Mouse (Mus musculus): Measurements from ENCODE around the gene Hist1h2bb. TPM values are rescaled to one million over a fixed set of nuclear protein-coding genes. Genes with fewer than 3 reads are reported as not detected.
"Not testable (repeated sequence)": the region's sequence is repeated elsewhere in the genome, so short reads cannot be mapped to it uniquely, and the experiment has no call there.

The Hist1h2bb gene
- total and polyA plus RNA-seq, 3 experiments = 4.3 to 1,704 (median 466) TPM

DNA sequence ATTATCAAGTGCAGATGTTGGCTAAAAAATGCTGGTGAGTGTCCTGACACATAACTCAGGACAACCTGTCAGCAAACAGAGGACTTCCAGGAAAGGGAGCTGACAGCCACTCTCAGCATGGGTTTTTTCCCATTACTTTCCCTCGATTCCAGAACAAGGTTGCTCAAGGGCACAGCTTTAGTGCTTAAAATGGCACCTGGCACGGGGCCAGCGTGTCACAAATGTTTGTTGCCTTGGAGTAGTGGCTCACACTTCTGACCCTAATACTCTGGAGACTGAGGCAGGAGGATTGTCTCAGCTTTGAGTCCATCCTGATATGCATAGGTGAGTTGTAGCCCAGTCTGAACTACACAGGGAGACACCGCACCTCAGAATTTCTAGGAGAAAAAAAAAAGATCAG is 37.9 kb upstream of the Hist1h2bb start:
- TF ChIP-seq CTCF (IDR thresholded peaks at IDR 0.05; ENCODE audit: low read depth, low read length) = no peak
- no peak for TF ChIP-seq GATA2 (IDR thresholded peaks at IDR 0.05; ENCODE audit: borderline replicate concordance, low read depth, low read length)
- TF ChIP-seq TAL1 (conservative IDR thresholded peaks at IDR 0.05; ENCODE audit: low read depth, low read length) = no peak
- no peak for TF ChIP-seq POLR2AphosphoS5 (IDR thresholded peaks at IDR 0.05; ENCODE audit: insufficient replicate concordance, low read depth, low read length)
- TF ChIP-seq GATA1 (IDR thresholded peaks at IDR 0.05; ENCODE audit: borderline replicate concordance, low read length) = no peak
- Histone ChIP-seq H3K4me3 (ENCODE audit: low read depth, low read length) (no peak overlapping the region), H3K27me3 (ENCODE audit: insufficient read depth, low read length) (peaks cover 53% of the 10 kb centered on the region), H3K9me3 (replicated peaks) (no peaks in the 10 kb centered on the region), H3K36me3 (replicated peaks) (no peaks in the 10 kb centered on the region), H3K4me1 (ENCODE audit: insufficient read depth, low read depth, low read length) (peaks cover 20% of the 10 kb centered on the region)
- DNase-seq (ENCODE audit: low spot score) (no peak), ATAC-seq (ENCODE audit: extremely low read depth, insufficient number of reproducible peaks, low FRiP score, poor library complexity, severe bottlenecking) (no peak)

DNA sequence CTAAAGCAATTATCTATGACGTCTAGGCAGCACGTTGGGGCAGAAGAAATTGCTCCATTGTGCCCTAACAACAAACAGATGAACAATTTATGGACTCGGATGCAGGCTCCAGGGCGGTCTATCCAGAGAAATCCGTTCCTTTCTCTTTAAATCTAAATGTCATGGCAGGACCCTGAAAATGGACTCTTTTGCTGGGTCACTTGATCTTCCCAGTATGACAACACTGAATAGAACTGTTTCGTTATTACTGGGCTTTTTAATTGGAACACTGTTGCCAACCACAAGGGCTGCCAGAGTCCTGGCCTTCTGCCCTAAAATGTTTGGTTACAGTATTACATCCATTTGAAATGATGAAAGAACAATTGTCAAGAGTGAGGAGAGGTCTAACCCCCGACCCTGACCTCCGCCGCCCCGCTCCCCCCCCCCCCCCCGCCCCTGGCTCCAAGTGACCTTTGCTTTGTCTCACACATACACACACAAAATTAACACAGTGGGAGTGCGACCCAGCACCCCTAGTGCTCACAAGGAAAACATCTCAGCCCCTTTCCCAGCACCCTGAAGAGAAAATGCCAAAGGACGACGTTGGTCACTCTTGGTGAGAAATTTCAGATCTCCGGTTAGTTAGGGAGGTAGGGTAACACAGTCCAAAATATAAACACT is 36.7 kb upstream of the Hist1h2bb start:
- no peak for DNase-seq (ENCODE audit: low spot score)
- H3K9me3 ChIP-seq (replicated peaks) = no peaks in the 10 kb centered on the region
- H3K4me1 ChIP-seq (ENCODE audit: insufficient read depth, low read depth, low read length) = peaks cover 20% of the 10 kb centered on the region
- no peak for ATAC-seq (ENCODE audit: extremely low read depth, insufficient number of reproducible peaks, low FRiP score, poor library complexity, severe bottlenecking)
- peak overlapping the region; percentile 69 for H3K4me3 ChIP-seq (ENCODE audit: low read depth, low read length)
- peaks cover 46% of the 10 kb centered on the region for H3K27me3 ChIP-seq (ENCODE audit: insufficient read depth, low read length)
- TF ChIP-seq TAL1 (conservative IDR thresholded peaks at IDR 0.05; ENCODE audit: low read depth, low read length) = no peak
- TF ChIP-seq POLR2AphosphoS5 (IDR thresholded peaks at IDR 0.05; ENCODE audit: insufficient replicate concordance, low read depth, low read length) = no peak
- no peak for TF ChIP-seq GATA1 (IDR thresholded peaks at IDR 0.05; ENCODE audit: borderline replicate concordance, low read length)
- TF ChIP-seq GATA2 (IDR thresholded peaks at IDR 0.05; ENCODE audit: borderline replicate concordance, low read depth, low read length) = no peak
- TF ChIP-seq CTCF (IDR thresholded peaks at IDR 0.05; ENCODE audit: low read depth, low read length) = no peak
- H3K36me3 ChIP-seq (replicated peaks) = no peaks in the 10 kb centered on the region

DNA sequence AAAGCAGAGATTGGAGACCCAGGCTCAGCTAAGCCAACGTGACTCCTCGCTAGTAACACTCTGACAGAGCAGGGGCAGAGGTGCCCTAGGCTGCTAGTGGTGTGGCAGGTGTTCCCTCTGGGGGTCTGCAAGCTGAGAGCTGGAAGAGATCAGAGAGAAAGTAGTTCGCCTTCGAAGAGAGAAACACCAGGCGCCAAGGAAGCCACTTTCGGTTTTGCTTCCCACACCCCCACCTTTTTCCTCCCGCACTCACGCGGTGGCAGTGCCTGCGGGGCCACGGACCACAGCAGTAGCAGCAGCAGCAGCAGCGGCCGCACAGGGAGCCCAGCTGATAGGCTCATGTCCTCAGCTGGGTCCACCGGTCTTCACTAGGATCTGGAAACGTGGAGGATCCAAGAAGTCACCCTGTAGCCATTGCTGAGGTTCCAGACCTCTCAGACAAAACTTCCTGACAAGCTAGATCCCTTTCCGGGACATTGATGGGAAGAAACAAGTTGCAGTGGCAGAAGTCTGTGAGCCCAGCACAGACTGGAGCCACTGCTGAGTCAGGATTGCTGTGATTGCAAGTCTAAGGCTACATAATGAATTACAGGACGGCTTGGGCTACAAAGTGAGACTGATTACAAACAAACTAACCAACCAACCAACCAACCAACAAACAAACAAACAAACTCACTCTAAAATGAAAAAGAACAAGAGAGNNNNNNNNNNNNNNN is 36.0 kb upstream of the Hist1h2bb start, which contains the start of gene Hfe:
Hfe (minus strand) TSS at position 481 of the 716 bp plus-strand sequence.
- no peak for DNase-seq (ENCODE audit: low spot score)

DNA sequence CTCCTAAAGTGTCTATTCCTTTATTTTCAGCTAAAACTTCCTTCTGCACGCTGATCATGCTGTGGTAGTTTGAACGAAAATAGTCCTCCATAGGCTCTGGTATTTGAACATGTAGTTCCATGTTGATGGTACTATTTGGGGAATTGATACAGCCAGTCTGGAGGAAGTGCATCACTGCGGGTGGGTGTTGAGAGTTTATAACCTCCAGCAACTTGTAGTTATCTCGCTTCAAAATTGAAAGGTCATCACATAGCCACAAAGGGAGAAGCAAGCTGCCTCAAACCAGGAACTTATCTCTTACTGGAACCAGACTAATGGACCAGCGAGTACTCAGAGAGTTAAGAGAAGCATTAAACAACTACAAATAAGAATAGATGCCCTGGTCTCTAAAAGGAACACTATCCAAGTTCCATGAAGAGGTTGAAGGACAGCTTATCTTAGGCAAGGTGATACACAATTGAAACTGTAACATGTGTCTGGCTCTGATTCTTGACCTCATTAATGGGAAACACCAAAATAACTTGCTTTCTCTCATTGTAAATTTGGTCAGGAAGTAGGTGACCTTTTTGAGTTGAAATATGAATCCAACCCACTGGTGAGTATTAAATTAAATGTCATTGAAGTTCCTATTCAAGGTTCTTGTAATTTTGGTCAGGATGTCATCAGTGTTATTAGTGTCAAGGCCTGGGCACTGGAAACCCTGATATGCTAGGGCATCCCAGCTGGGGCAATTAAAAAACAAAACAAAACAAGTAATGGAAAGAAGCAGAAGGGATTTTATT is 30.1 kb upstream of the Hist1h2bb start:
- Histone ChIP-seq H3K4me1 (ENCODE audit: insufficient read depth, low read depth, low read length) (no peaks in the 10 kb centered on the region), H3K36me3 (replicated peaks) (no peaks in the 10 kb centered on the region), H3K9me3 (replicated peaks) (no peaks in the 10 kb centered on the region), H3K4me3 (ENCODE audit: low read depth, low read length) (no peak overlapping the region), H3K27me3 (ENCODE audit: insufficient read depth, low read length) (peaks cover 16% of the 10 kb centered on the region; the same call in 1 of the 2 replicates)
- DNase-seq (ENCODE audit: low spot score) (no peak), ATAC-seq (ENCODE audit: extremely low read depth, insufficient number of reproducible peaks, low FRiP score, poor library complexity, severe bottlenecking) (no peak)
- TF ChIP-seq CTCF (IDR thresholded peaks at IDR 0.05; ENCODE audit: low read depth, low read length) (no peak), TAL1 (conservative IDR thresholded peaks at IDR 0.05; ENCODE audit: low read depth, low read length) (no peak), GATA2 (IDR thresholded peaks at IDR 0.05; ENCODE audit: borderline replicate concordance, low read depth, low read length) (no peak), GATA1 (IDR thresholded peaks at IDR 0.05; ENCODE audit: borderline replicate concordance, low read length) (no peak), POLR2AphosphoS5 (IDR thresholded peaks at IDR 0.05; ENCODE audit: insufficient replicate concordance, low read depth, low read length) (no peak)

More for the DNA sequence above, 36.0 kb upstream of the Hist1h2bb start, which contains the start of gene Hfe:
- Histone ChIP-seq H3K36me3 (replicated peaks) (no peaks in the 10 kb centered on the region), H3K4me3 (ENCODE audit: low read depth, low read length) (peak within 1 kb of the TSS; percentile 69), H3K27me3 (ENCODE audit: insufficient read depth, low read length) (peaks cover 47% of the 10 kb centered on the region), H3K4me1 (ENCODE audit: insufficient read depth, low read depth, low read length) (peaks cover 19% of the 10 kb centered on the region), H3K9me3 (replicated peaks) (no peaks in the 10 kb centered on the region)
- TF ChIP-seq TAL1 (conservative IDR thresholded peaks at IDR 0.05; ENCODE audit: low read depth, low read length) = no peak
- TF ChIP-seq GATA1 (IDR thresholded peaks at IDR 0.05; ENCODE audit: borderline replicate concordance, low read length) = no peak
- no peak for TF ChIP-seq CTCF (IDR thresholded peaks at IDR 0.05; ENCODE audit: low read depth, low read length)
- TF ChIP-seq POLR2AphosphoS5 (IDR thresholded peaks at IDR 0.05; ENCODE audit: insufficient replicate concordance, low read depth, low read length) = no peak
- no peak for TF ChIP-seq GATA2 (IDR thresholded peaks at IDR 0.05; ENCODE audit: borderline replicate concordance, low read depth, low read length)
- ATAC-seq (ENCODE audit: extremely low read depth, insufficient number of reproducible peaks, low FRiP score, poor library complexity, severe bottlenecking) = 0 out of 2 replicates have a peak, but pooled peaks have one; percentile 8

DNA sequence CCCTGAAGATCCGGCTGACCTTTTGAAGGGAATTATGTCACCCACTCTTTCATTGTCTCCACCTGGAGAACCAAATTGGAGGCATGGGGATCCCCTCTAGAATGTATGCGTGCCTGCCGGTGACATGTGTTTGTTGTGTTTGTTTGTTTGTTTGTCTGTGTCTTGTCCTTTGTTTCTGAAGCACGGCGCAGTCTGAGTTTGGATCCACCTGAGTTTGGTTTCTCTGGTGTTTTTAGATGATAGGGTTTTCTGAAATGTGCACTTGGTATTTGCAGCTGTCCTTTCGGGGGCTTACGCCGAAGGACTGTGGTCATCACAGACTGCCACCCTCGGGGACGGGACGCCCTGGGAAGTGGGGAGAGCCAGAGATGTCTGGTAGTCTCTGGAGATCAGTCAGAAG is 29.4 kb upstream of the Hist1h2bb start:
- no peak overlapping the region for H3K4me3 ChIP-seq (ENCODE audit: low read depth, low read length)
- peaks cover 16% of the 10 kb centered on the region; the same call in 1 of the 2 replicates for H3K27me3 ChIP-seq (ENCODE audit: insufficient read depth, low read length)
- ATAC-seq (ENCODE audit: extremely low read depth, insufficient number of reproducible peaks, low FRiP score, poor library complexity, severe bottlenecking) (no peak), DNase-seq (ENCODE audit: low spot score) (no peak)
- H3K4me1 ChIP-seq (ENCODE audit: insufficient read depth, low read depth, low read length) = no peaks in the 10 kb centered on the region
- H3K36me3 ChIP-seq (replicated peaks) = no peaks in the 10 kb centered on the region
- no peaks in the 10 kb centered on the region for H3K9me3 ChIP-seq (replicated peaks)
- TF ChIP-seq GATA1 (IDR thresholded peaks at IDR 0.05; ENCODE audit: borderline replicate concordance, low read length) (no peak), TAL1 (conservative IDR thresholded peaks at IDR 0.05; ENCODE audit: low read depth, low read length) (no peak), CTCF (IDR thresholded peaks at IDR 0.05; ENCODE audit: low read depth, low read length) (no peak), GATA2 (IDR thresholded peaks at IDR 0.05; ENCODE audit: borderline replicate concordance, low read depth, low read length) (no peak), POLR2AphosphoS5 (IDR thresholded peaks at IDR 0.05; ENCODE audit: insufficient replicate concordance, low read depth, low read length) (no peak)

DNA sequence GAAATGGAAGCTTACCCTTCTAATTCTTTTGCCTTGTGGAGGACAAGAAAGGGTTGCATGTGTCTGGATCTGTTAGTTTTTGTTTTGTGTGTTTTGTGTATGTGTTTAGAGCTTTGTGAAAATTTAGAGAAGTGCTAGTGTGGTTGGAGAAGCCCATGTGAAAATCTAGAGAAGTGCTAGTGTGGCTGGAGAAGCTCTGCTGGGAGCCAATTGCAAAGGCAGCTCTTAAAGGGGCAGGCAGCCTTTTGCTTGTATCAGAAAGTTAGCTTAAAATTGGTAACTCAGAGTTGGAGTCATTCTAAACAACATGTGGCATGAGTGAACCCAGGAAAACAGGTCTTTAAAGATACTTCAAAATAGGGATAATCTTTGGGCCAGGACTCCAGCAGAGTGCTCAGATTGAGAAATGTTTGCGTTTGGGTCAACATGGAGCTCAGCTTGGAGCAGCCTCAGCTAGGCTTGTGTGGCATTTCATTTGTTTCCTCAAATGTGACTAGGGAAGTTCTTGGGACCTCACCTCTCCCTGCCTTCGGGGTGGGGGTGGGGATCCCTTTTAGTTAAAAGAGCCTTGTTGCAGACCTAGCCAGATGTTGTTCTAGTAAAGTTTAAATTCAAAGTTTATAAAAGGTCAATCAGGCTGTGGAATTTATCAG is 28.8 kb upstream of the Hist1h2bb start:
- not testable (repeated sequence) for ATAC-seq (ENCODE audit: extremely low read depth, insufficient number of reproducible peaks, low FRiP score, poor library complexity, severe bottlenecking); H3K4me1 ChIP-seq (ENCODE audit: insufficient read depth, low read depth, low read length); DNase-seq (ENCODE audit: low spot score)

More for the DNA sequence above, 28.8 kb upstream of the Hist1h2bb start:
- not testable (repeated sequence) for H3K9me3 ChIP-seq (replicated peaks); H3K36me3 ChIP-seq (replicated peaks); H3K4me3 ChIP-seq (ENCODE audit: low read depth, low read length)
- H3K27me3 ChIP-seq (ENCODE audit: insufficient read depth, low read length) = peaks cover 21% of the 10 kb centered on the region

Measured in G1E (cell line).